Mouse (Mus musculus) embryonic facial prominence, embryonic 15.5 days (tissue): ENCODE results near the gene Myo5a. TPM values are rescaled to one million over a fixed set of nuclear protein-coding genes. Genes with fewer than 3 reads are reported as not detected.

Experiments used
- ATAC-seq: fragments of 200-750 bp; cut with Nextera tagmentation; 2 replicates; pipeline ENCODE4 v1.8.0; 2017; ENCODE audit warnings: low read depth, moderate TSS enrichment; ENCODE audit not compliant: insufficient number of reproducible peaks, low FRiP score, low TSS enrichment
- H3K27ac ChIP-seq: fragments of 300-500 bp; sonication (generic); replicated peaks from 2 replicates; pipeline ENCODE4 v1.5.1; 2015; ENCODE audit warnings: mild to moderate bottlenecking, inconsistent platforms
- H3K27me3 ChIP-seq: fragments of 300-500 bp; sonication (generic); 2 replicates; pipeline ENCODE4 v1.6.1; 2015; ENCODE audit warnings: inconsistent platforms
- H3K36me3 ChIP-seq: fragments of 300-500 bp; sonication (generic); 2 replicates; pipeline ENCODE4 v1.6.1; 2015; ENCODE audit warnings: mild to moderate bottlenecking, inconsistent platforms
- H3K4me1 ChIP-seq: fragments of 300-500 bp; sonication (generic); 2 replicates; pipeline ENCODE4 v1.6.1; 2015; ENCODE audit warnings: inconsistent platforms
- H3K4me2 ChIP-seq: fragments of 300-500 bp; sonication (generic); replicated peaks from 2 replicates; pipeline ENCODE4 v1.6.1; 2015; ENCODE audit warnings: mild to moderate bottlenecking, inconsistent platforms
- H3K4me3 ChIP-seq: fragments of 300-500 bp; sonication (generic); replicated peaks from 2 replicates; pipeline ENCODE4 v1.5.1; 2015; ENCODE audit warnings: mild to moderate bottlenecking, inconsistent platforms
- H3K9ac ChIP-seq: fragments of 300-500 bp; sonication (generic); 2 replicates; pipeline ENCODE4 v1.6.1; 2015; ENCODE audit warnings: inconsistent platforms
- H3K9me3 ChIP-seq: fragments of 300-500 bp; sonication (generic); replicated peaks from 2 replicates; pipeline ENCODE4 v1.6.1; 2016; ENCODE audit warnings: inconsistent platforms
- WGBS: fragments of 180-500 bp; shearing (Covaris S2); methylation state at CpG from one replicate; pipeline ENCODE4 v1.1.7; 2015; 5-methylcytosine and 5-hydroxymethylcytosine counted together
- polyA plus RNA-seq: library from polyadenylated mRNA; unstranded; fragments of >200 nt; fragmentation: Nextera tagmentation; extraction: Ambion mirVana; gene quantifications from 2 replicates; pipeline ENCODE4 v1.2.1, GENCODE M21; 2015

Gene Myo5a
- polyA plus RNA-seq, 1 experiment from 2014 or later: 19.6 TPM

DNA sequence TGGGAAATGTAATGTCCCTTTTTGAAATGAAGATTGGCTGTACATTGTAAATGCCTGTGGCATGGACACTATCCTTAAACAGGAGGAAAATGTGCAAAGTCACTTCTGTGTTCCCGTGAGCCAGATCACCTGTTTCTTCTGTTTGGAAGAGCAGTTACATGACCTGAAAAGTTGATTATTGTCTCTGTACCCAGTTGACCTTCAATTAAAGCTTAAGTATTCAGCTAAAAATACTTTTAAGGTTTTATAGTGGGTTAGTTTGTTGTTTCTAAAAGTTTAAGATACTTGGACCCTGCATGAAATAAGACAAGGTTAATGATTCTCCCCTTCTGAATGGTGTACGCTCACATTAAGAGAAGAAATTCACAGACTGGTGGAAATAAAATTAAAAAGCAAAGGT is 30.2 kb upstream of the Myo5a start:
- Histone ChIP-seq H3K9me3 (no peaks in the 10 kb centered on the region), H3K9ac (no peak overlapping the region), H3K27me3 (no peaks in the 10 kb centered on the region), H3K4me1 (peaks cover 11% of the 10 kb centered on the region), H3K4me2 (no peak overlapping the region), H3K27ac (no peak overlapping the region), H3K36me3 (no peaks in the 10 kb centered on the region), H3K4me3 (no peak overlapping the region)
- WGBS: 83% methylated on average over 2 of the region's 2 CpGs
- ATAC-seq: no peak

DNA sequence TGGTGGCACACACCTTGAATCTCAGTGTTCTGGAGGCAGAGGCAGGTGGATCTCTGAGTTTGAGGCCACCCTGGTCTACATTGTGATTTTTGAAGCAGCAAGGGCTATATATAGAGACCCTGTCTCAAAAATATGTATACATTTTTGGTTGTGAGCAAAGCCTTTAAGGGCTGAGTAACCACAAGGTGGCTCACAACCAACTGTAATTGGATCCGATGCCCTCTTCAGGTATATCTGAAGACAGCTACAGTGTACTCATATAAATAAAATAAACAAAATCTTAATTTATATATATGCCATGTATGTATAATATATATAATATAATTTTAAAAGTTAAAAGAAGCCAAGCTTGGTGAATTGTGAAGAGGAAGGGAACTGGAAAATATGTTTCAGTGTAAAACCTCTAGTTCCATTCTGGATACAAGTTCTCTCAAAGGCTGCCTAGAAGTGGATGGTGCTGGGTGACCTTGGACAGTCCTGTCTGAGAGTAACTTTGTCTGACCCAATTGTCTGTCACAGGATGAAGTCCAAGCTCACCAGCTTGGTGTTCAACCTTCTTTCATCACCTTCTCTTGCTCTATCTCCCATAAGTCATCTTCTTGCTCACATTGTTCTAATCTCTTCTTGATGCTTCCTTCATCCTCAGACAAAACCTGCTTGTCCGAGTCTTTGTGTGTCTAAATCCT is 28.8 kb upstream of the Myo5a start:
- no peak overlapping the region for H3K27ac ChIP-seq
- ATAC-seq: no peak
- peaks cover 11% of the 10 kb centered on the region for H3K4me1 ChIP-seq
- H3K27me3 ChIP-seq: no peaks in the 10 kb centered on the region
- peaks cover 7% of the 10 kb centered on the region; the same call in 1 of the 2 replicates for H3K36me3 ChIP-seq
- H3K4me3 ChIP-seq: no peak overlapping the region
- H3K9ac ChIP-seq: no peak overlapping the region
- H3K9me3 ChIP-seq: no peaks in the 10 kb centered on the region
- no peak overlapping the region for H3K4me2 ChIP-seq
- 73% methylated on average over 2 of the region's 2 CpGs for WGBS

- Histone ChIP-seq H3K27ac (no peak overlapping the region), H3K4me3 (no peak overlapping the region), H3K36me3 (peaks cover 7% of the 10 kb centered on the region; the same call in 1 of the 2 replicates), H3K9ac (no peak overlapping the region), H3K27me3 (no peaks in the 10 kb centered on the region), H3K9me3 (no peaks in the 10 kb centered on the region), H3K4me2 (no peak overlapping the region), H3K4me1 (peaks cover 8% of the 10 kb centered on the region)
- 84% methylated on average over 2 of the region's 2 CpGs for WGBS
- no peak for ATAC-seq
Observed at GRCm38 (mm10) chr9:75043191-75043590, 27.6 kb upstream of the Myo5a start.

DNA sequence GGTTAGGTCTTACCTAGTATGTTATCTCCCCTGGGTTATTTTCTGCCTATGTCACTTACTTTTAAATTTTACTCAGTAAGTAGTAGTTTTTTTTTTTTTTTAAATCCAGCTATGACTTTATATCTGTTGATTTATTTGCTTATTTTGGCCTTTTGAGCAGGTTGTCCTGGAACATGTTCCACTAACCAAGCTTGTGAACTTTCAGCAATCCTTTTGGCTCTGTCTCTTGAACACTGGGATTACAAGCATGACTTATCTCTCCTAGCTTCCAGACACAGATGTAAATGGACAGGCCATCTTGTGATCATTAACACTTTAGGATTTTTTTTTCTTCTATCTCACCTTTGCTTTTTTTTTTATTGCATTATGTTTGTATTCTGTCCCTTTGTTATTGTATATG is 23.7 kb upstream of the Myo5a start:
- H3K9me3 ChIP-seq: no peaks in the 10 kb centered on the region
- H3K36me3 ChIP-seq: peaks cover 7% of the 10 kb centered on the region; the same call in 1 of the 2 replicates
- no peaks in the 10 kb centered on the region for H3K27me3 ChIP-seq
- H3K27ac ChIP-seq: no peak overlapping the region
- H3K4me1 ChIP-seq: no peaks in the 10 kb centered on the region
- no peak overlapping the region for H3K9ac ChIP-seq
- ATAC-seq: no peak
- H3K4me3 ChIP-seq: no peak overlapping the region
- H3K4me2 ChIP-seq: no peak overlapping the region

DNA sequence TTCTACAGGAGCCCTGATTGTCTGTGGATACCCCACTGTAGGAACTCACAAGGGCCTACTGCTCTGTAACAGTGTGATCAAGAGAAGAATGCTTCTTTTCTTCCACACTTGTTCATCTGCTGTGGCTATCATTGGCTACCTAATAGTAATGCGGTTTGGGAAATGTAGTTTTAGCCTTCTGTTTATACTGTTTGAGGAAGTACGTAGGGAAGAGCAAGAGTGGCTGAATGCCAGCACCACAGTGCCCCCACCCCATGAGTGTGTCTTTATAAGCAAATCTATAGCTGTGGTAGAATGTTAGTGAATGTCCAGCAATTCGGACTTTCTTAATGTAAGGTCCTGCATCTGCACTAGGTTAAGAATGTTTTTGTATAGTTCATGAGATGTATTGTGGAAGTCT is 21.7 kb upstream of the Myo5a start:
- H3K4me2 ChIP-seq: no peak overlapping the region
- no peak overlapping the region for H3K4me3 ChIP-seq
- H3K27me3 ChIP-seq: no peaks in the 10 kb centered on the region
- no peak overlapping the region for H3K9ac ChIP-seq
- no peak for ATAC-seq
- H3K27ac ChIP-seq: no peak overlapping the region; the same call in 1 of the 2 replicates
- no peaks in the 10 kb centered on the region for H3K4me1 ChIP-seq
- WGBS: 69% methylated on average over 3 of the region's 3 CpGs
- H3K36me3 ChIP-seq: peaks cover 7% of the 10 kb centered on the region; the same call in 1 of the 2 replicates
- no peaks in the 10 kb centered on the region for H3K9me3 ChIP-seq

DNA sequence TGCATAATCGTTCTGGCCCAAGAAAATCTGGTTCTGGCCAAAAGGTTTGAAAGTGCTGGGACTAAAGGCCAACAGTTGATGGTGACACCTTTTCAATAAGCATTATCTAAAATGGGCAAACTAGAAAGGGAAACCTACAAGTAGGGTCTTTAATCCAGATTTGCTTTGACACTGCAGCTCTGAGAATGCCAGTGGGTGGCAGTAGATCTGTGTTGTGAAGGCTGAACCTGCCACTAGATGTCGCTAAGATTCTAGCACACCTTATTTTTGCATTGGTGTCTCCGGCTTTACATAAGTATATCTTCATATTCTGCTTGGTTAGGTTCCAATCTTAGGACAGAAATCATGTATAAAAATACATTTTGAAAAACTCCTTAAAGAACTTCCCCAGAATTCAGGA is 20.8 kb upstream of the Myo5a start:
- ATAC-seq: no peak
- Histone ChIP-seq H3K9me3 (no peaks in the 10 kb centered on the region), H3K4me2 (no peak overlapping the region), H3K4me1 (no peaks in the 10 kb centered on the region), H3K4me3 (no peak overlapping the region), H3K36me3 (peaks cover 7% of the 10 kb centered on the region; the same call in 1 of the 2 replicates), H3K27me3 (no peaks in the 10 kb centered on the region), H3K27ac (no peak overlapping the region), H3K9ac (no peak overlapping the region)
- WGBS: 25% methylated on average over 3 of the region's 3 CpGs

- no peaks in the 10 kb centered on the region for H3K9me3 ChIP-seq
- peaks cover 7% of the 10 kb centered on the region; the same call in 1 of the 2 replicates for H3K36me3 ChIP-seq
- H3K4me1 ChIP-seq: no peaks in the 10 kb centered on the region
- no peak overlapping the region for H3K9ac ChIP-seq
- ATAC-seq: no peak
- H3K4me3 ChIP-seq: no peak overlapping the region
- no peak overlapping the region for H3K27ac ChIP-seq
- no peaks in the 10 kb centered on the region for H3K27me3 ChIP-seq
- WGBS: 86% methylated on average over 4 of the region's 4 CpGs
- H3K4me2 ChIP-seq: no peak overlapping the region
Observed at GRCm38 (mm10) chr9:75051841-75052240, 19.0 kb upstream of the Myo5a start.

DNA sequence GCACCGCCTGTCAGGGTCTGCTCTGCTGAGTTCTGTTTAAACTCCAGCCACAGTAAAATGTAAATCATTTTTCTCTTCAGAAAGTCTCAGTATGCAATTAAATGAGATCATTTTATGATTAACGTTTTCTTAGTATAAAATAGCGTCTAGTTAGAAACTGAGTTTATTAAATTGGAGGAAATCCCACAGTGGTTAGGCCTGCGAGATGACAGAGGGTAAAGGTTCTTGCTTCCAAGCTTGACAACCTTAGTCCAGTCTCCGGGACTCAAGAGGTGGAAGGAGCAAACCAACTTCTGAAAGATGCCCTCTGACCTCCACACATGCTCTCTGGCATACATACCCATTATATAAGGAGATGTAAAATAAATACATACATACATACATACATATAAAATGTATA is 15.8 kb upstream of the Myo5a start:
- Histone ChIP-seq H3K27ac (no peak overlapping the region), H3K9ac (no peak overlapping the region)
- WGBS: 88% methylated on average over 5 of the region's 5 CpGs

GRCm38 (mm10) chr9:75064678-75065331 is 6.0 kb upstream of the Myo5a start:
- Histone ChIP-seq H3K27me3 (no peaks in the 10 kb centered on the region), H3K4me2 (no peak overlapping the region), H3K9ac (no peak overlapping the region), H3K9me3 (no peaks in the 10 kb centered on the region), H3K27ac (no peak overlapping the region), H3K36me3 (peaks cover under 1% of the 10 kb centered on the region; the same call in 1 of the 2 replicates), H3K4me3 (no peak overlapping the region), H3K4me1 (no peaks in the 10 kb centered on the region)
- WGBS: 68% methylated on average over 9 of the region's 9 CpGs
- no peak for ATAC-seq

More for the DNA sequence above, 15.8 kb upstream of the Myo5a start:
- Histone ChIP-seq H3K4me1 (no peaks in the 10 kb centered on the region), H3K27me3 (no peaks in the 10 kb centered on the region), H3K36me3 (peaks cover 30% of the 10 kb centered on the region), H3K4me3 (no peak overlapping the region), H3K4me2 (no peak overlapping the region), H3K9me3 (no peaks in the 10 kb centered on the region)
- ATAC-seq: no peak

- Histone ChIP-seq H3K27ac (peak overlapping the region; percentile 94), H3K36me3 (no peaks in the 10 kb centered on the region), H3K4me2 (peak overlapping the region; percentile 80), H3K9ac (peak overlapping the region; percentile 80), H3K4me3 (peak overlapping the region; percentile 91), H3K9me3 (no peaks in the 10 kb centered on the region), H3K4me1 (peaks cover 9% of the 10 kb centered on the region), H3K27me3 (no peaks in the 10 kb centered on the region)
- WGBS: under 1% methylated on average over 90 of the region's 92 CpGs
- peak; percentile 98 for ATAC-seq
Observed at GRCm38 (mm10) chr9:75071029-75071705, 352 bp downstream of the Myo5a start.

DNA sequence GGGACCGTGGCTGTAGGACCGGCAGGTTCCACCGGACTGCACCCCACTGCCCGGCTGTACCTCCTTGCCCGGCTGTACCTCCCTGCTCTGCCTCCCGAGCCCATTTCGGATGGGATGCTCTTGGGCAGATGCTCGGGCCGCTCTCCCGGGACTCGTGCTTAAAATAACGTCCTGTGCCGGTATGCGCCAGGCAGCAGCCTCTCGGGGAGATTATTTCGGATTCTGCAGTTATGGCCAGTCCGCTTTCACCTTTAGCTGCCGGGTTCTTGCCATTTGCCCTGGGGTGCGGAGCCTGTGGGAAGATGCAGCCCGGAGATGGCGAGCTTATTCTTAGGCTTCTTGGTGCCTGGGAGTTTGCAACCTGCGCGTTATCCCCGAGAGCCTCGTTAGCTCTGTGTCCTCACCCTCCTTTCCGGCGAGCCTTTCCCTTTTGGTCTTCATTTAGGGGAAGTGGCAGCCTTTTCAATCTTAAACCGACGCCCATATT is 934 bp downstream of the Myo5a start:
- ATAC-seq: peak; percentile 39
- peak overlapping the region; percentile 91 for H3K4me3 ChIP-seq
- no peaks in the 10 kb centered on the region for H3K9me3 ChIP-seq
- WGBS: under 1% methylated on average over 29 of the region's 29 CpGs
- H3K4me1 ChIP-seq: peaks cover 9% of the 10 kb centered on the region
- no peaks in the 10 kb centered on the region for H3K27me3 ChIP-seq
- H3K36me3 ChIP-seq: no peaks in the 10 kb centered on the region
- H3K9ac ChIP-seq: peak overlapping the region; percentile 80
- peak overlapping the region; percentile 94 for H3K27ac ChIP-seq
- H3K4me2 ChIP-seq: peak overlapping the region; percentile 80
